Mouse (Mus musculus) layer of hippocampus, adult 6 months (tissue): ENCODE data around the gene Ptgr1. TPM values are rescaled to one million over a fixed set of nuclear protein-coding genes. Genes with fewer than 3 reads are reported as not detected.

Source experiments
- long read RNA-seq, 2 experiments: library from polyadenylated mRNA; unstranded; transcript quantifications; one replicate each; pipeline ENCODE4 v2.0.0; 2019 to 2020
- polyA plus RNA-seq: library from polyadenylated mRNA; unstranded; fragments of <200 nt; fragmentation: Nextera tagmentation; gene quantifications from 2 replicates; pipeline ENCODE4 v1.2.3, GENCODE M21; 2021

Ptgr1 gene
- polyA plus RNA-seq: 2.3 and 2.8 TPM in 2 replicates
- long read RNA-seq, experiment 1, transcript Ptgr1-201 (10 exons, 2,296 nt): major isoform, 10 of 10 reads
- long read RNA-seq, experiment 1, partial matches to known transcripts: 0 of 10 reads
- long read RNA-seq, experiment 1, other reads (novel, unspliced or antisense): 0 of 10 reads
- long read RNA-seq, experiment 2, transcript Ptgr1-201 (10 exons, 2,296 nt): major isoform, 6 of 7 reads
- long read RNA-seq, experiment 2, partial matches to known transcripts: 0 of 7 reads
- long read RNA-seq, experiment 2, other reads (novel, unspliced or antisense): 1 of 7 reads

DNA sequence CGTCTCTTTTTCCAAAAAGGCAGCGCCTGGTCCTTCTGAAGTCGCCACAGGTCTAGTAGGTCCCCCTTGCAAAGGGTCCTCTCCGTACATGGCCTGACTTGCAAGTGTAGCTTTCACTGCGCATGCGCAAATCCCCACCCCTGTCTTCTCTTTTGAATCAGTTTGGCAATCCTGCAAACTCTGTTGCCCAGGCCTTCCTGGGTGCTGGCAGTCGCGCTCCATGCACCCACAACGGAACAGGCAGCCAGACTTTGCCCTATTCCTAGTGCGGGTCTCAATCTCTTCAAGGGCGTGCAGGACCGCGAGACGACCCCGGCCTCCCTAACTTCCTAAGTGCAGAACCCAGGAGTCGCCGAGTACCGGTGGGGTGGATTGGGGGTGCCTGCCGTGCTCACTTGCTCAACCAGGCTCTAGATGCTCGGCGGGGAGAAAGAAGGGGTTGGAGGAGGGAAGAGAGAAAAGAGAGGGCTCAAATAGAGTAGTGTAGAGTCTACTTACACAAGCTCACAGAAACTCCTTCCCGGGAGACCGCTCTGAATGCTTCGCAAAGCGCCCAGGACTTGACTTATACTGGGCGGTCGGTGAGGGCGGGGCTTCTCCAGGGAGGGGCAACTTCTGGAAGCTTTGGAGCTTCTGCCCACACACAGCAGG is at the start of gene Ptgr1:
Ptgr1 (minus strand) TSS at position 580 of the 651 bp plus-strand sequence.

DNA sequence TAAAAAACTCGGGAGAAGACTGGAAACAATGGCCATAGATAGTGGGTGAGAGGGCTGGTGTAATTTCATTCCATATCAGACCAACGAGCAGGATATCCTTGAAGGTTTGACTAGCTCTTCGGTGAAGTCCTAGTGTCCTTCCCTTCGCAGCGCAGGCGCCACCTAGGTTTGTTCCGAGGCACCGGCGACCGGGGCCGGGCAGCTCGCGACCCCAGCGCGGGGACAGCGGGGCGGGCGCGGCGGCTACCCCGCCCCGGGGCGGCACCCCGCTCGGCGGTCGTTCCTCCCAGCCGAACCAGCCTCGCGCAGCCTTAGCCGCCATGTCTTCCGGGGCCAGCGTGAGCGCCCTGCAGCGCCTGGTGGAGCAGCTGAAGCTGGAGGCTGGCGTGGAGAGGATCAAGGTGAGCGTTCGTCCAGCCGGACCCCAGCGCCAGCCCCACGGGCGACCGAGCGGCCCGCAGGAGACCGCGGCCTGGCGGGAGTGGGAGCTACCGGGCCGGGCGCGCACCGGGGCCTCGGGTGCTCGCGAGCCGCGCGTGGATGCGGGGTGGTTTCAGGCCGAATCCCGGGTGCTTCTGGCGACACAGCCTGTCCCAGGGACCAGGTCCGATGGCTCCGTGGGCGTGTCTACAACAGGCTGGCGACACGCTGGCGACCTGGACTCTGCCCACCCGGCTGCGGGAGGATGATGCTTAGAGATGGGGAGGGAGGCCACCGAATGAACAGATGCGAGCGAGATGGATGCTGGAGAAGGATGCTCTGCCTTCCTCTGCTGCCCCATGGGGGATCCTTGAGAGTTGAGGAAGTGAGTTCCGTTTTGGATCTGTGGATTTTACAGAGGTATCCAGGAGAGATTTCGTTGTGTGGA is 48.2 kb upstream of the Ptgr1 start, which contains the start of gene Gng10:
Gng10 (plus strand) TSS at position 171 of the 868 bp plus-strand sequence.

DNA sequence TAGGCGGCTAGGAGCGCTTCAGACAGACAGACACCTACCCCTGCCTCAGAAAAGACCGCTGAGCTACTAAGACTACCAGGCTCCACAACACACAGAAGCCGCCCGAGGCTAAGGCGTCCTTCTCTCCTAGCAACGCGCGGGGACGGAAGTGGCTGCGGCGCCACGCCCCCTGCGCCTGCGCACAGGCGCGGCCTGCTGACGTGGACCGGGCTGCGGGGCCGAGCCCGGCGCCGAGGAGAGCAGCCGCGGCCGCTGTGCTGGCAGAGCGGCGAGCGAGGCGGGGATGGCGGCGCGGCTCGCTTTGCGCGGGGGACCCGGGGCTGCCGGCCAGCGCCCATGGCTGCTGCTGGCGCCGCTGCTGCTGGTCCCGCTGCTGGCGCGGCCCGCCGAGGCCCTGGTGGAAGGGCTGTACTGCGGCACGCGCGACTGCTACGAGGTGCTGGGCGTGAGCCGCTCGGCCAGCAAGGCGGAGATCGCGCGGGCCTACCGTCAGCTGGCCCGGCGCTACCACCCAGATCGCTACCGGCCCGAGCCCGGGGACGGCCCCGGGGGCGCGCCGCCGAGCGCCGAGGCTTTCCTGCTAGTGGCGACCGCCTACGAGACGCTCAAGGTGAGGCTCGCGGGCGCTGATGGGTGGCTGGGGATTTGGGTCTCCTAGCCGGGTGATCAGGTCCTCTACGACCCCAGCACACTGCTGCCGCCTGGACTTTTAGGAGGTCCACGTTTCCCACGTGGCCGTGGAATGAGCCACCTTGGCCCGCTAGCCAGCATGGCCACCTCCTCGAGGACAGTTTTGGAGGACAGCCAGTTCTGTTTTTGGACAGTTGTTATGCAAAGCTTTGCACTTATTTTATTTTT is 16.3 kb upstream of the Ptgr1 start, which contains the start of gene Gm20503:
Gm20503 (plus strand) TSS at position 263 of the 858 bp plus-strand sequence.

DNA sequence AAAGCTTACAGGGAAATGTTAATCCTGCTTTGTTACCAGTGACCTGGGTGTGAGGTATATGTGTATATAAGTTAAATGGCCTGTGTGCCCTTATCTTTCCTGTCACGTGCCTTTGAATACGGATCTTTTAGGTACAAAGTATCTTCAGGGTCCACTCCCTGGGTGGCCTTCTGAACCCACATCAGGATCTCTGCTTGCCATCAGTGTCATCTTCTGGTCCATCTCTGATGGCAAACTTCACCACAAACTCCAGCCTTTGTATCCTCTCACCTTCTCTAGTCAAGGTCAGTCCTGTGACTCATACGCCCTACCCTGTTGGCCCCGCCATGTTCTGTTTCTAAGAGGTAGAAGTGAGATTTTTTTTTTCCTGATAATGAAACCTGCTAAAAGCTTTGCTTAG is 7.8 kb upstream of the Ptgr1 start, which contains the start of gene Dnajc25:
Dnajc25 (plus strand) TSS at position 301 of the 400 bp plus-strand sequence.

DNA sequence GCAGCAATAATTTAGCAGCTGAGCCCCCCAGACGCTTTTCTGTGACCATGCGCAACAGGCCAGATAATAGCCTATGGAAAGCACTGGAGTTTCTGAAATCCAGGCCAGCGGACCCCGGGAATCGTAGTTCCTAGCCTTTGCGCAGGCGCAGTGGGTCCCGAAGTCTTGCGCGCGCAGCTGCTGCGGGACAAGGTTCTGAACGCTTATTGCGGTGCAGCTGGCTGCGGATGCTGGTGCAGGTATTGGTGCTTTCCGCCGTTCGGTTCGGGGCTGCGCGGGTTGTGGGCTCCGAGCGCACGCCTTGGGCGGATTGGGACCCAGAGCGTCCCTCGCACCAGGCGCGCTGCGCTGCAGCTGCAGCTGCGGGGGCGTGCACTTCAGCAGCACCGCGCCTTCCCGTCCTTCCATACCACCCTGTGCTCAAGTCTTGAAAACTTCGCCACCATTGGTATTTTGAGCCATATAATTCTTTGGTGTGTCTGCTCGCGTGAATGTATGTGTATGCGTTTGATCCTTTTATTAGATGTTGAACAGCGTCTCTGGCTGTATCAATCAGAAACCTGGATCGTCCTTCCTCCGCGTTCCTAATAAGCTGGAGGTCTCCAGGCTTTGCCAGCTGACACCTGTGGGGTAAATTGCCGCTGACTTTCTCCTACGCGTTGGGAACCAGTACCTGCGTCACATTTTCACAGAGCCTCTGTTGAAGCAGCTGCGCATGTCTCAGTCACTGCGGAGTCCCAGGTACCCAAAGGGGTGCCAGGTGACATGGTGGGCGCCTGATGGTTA is 43.3 kb downstream of the Ptgr1 start, which contains the start of gene Zkscan16:
Zkscan16 (plus strand) TSS at position 209 of the 786 bp plus-strand sequence.

Other genes starting within 250 kb of the Ptgr1 start
- not detected in 2 replicates for gene Olfr267, start 199.4 kb downstream of the Ptgr1 start, polyA plus RNA-seq
- 9.7 and 12.0 TPM in 2 replicates for gene Ecpas, start 74.4 kb downstream of the Ptgr1 start, polyA plus RNA-seq
- gene Zkscan16, start 43.5 kb downstream of the Ptgr1 start, polyA plus RNA-seq: 5.1 and 8.6 TPM in 2 replicates
- 3.0 and 3.7 TPM in 2 replicates for gene Dnajc25, start 7.9 kb upstream of the Ptgr1 start, polyA plus RNA-seq
- 1.0 and 1.9 TPM in 2 replicates for gene Gm20503, start 16.1 kb upstream of the Ptgr1 start, polyA plus RNA-seq
- gene Gng10, start 48.0 kb upstream of the Ptgr1 start, polyA plus RNA-seq: 190 and 221 TPM in 2 replicates
- gene AI481877, start 151.9 kb upstream of the Ptgr1 start, polyA plus RNA-seq: not detected in 2 replicates
- gene Ugcg, start 202.1 kb upstream of the Ptgr1 start, polyA plus RNA-seq: 4.7 and 5.3 TPM in 2 replicates